Mouse (Mus musculus) layer of hippocampus, postnatal 14 days (tissue): ENCODE results near the gene Cmpk1. TPM values are rescaled to one million over a fixed set of nuclear protein-coding genes. Genes with fewer than 3 reads are reported as not detected.
"Not testable (repeated sequence)": the region's sequence is repeated elsewhere in the genome, so short reads cannot be mapped to it uniquely, and the experiment has no call there.

Source experiments
- DNase-seq, 2 experiments: peaks; one replicate each; pipeline ENCODE4 v3.0.0; 2021 to 2022; ENCODE audit warnings: low spot score in 2 of 2, mixed read lengths in 1 of 2
- long read RNA-seq, 2 experiments: library from polyadenylated mRNA; stranded (forward); transcript quantifications; one replicate each; pipeline ENCODE4 v2.0.0; 2021
- total RNA-seq, 2 experiments: library from RNA; stranded (reverse); gene quantifications; 2 replicates each; pipeline ENCODE4 v1.2.3; 2021

Cmpk1 gene
- total RNA-seq = 100 to 1,000 TPM; 101 to 104 TPM
- long read RNA-seq, experiment 1, transcript Cmpk1-201 (6 exons, 3,170 nt) = major isoform, 172 of 180 reads
- long read RNA-seq, experiment 1, partial matches to known transcripts = 2 of 180 reads
- long read RNA-seq, experiment 1, other reads (novel, unspliced or antisense) = 6 of 180 reads
- long read RNA-seq, experiment 2, transcript Cmpk1-201 (6 exons, 3,170 nt) = major isoform, 207 of 216 reads
- long read RNA-seq, experiment 2, partial matches to known transcripts = 2 of 216 reads
- long read RNA-seq, experiment 2, other reads (novel, unspliced or antisense) = 7 of 216 reads

DNA sequence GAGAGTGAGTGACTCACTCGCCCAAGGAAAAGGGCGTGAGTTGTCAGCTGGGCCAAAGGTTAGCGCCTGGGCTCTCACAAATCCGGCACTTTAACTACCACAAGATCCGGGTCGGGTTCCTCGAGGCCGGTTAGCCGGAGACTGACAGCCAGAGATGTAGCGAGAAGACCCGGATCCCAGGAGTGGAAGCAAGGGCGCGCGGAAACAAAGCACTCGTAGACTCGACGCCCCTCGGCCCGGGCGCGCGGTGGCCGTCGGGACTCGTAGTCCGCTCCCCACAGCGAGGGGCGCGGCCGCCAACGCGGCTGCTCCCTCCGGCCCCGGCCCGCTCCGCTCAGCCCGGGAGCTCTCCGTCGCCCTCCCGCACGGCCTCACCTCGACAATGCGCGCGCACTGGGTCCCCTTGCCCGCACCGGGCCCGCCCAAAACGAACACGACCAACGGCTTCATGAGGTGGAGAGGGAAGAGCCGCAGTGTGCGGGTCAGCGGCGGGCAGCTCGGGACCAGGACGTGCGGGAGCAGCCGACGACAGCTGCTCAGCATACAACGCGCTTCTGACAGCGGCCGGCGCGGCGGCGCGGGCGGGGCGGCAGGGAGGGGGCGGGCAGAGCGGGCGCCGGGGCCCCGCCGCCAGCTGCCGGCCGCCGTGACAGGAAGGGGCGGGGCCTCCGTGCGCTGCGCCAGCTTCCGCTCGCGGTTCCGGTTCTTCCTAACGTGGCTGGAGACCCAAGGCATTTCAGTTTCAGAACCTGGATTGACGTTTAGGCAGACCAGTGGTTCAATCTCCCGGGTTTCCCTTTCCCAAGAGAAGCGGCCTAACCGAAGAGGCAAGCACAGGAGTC, at the start of gene Cmpk1:
TSS of gene Cmpk1 (minus strand) at position 651 of the 842 bp plus-strand sequence.
- DNase-seq = peak; percentile 81 to 85

DNA sequence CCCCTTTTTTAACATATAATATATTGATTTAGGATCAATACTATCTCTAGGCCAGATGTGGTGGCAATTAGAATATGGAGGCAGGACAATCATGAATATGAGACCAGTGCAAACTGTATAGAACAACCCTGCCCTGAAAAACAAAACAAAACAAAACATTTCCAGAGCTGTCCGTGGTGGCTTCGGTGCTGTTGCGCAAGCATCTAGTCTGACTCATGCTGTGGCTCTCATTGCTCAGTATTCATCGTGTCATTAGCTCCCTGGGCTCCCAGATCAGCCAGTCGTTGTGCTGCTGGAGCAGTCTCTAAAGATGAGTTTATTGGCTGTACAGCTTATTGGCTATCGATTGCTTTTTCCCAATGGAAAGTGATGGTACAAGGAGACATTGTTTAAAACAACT, 48.0 kb upstream of the Cmpk1 start:
- DNase-seq = no peak

DNA sequence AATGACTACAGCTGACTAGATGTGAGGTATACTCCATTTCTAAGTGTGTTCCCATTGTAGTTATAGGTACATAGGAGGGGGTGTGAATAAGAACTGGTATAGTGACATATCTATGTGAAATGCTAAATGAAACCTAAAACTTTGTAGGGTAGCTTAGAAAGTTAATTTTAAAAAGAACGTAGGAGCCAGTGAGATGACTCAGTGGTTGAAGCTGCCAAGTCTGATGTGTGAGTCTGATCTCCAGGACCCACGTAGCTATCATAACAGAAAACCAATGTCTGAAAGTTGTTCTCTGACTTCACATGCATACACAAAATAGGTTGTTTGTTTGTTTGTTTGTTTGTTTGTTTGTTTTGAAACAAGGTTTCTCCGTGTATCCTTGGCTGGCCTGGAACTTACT, 33.0 kb upstream of the Cmpk1 start:
- no peak for DNase-seq

DNA sequence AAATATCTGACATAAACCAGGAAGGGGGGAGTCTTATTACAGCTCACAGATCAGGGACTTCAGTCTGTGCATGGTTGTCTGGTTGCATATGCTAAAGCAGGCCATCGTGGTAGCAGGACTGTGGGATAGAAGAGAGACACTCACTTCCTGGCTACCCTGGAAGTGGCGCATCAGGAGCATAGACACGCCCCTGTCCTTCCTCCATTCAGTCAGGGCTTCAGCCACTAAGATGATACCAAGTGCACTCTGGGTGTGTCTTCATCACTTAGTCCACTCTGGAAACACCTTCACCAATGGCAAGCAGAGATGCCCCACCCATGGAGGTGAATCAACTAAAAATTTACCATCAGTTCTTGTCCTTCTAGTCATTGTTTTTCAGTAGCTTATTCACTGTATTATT, 27.2 kb upstream of the Cmpk1 start:
- DNase-seq = no peak

DNA sequence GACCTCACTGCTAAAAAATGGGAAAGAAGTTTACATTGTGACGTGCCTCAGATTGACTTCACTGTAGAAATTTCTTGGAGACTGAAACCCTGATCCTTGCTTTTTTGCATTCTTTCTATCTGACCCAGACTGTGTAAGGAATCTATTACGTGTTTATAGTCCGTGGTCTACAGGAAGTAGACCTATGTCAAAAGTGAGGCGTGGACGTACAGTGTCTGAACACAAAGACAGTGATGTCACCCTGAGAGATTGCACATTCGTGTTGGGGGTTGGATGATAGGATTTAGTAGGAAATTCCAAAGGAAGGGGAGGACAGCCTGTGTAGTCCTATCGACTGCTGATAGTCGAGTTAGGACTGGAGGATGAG, 13.4 kb upstream of the Cmpk1 start:
- DNase-seq = no peak

DNA sequence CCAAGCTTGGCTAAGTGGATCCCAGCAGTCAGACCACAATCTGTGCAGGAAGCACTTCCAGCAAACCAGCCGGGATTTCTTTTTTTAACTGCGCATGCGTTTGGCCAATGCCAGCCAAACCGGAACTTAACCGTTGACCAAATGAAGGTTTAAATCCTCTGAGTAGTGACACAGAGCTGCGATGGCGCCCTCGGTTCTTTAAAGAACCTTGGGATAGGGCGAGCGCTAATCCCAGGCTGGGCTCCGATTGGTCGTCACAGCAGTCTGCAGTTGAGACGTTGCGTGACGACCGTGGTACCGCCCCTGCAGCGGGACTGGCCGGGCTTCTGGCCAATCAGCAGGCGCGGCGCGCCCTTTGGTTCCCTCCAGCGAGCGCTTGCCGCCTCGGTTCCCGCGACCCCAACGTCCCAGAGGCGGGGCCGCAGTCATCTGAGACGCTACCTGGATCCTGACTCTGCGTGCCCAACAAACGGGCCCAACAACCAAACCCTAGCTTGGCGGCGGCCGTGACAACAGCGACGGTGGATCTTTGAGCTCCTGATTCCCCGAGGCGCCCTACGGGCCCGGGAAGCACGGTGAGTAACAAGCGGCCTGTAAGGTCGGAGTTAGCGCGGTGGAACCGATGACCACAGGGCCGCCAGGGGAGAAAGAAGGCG, 12.9 kb upstream of the Cmpk1 start, which contains the start of gene Stil:
TSS of gene Stil (plus strand) at position 387 of the 656 bp plus-strand sequence.
- DNase-seq = peak; percentile 93 to 97

DNA sequence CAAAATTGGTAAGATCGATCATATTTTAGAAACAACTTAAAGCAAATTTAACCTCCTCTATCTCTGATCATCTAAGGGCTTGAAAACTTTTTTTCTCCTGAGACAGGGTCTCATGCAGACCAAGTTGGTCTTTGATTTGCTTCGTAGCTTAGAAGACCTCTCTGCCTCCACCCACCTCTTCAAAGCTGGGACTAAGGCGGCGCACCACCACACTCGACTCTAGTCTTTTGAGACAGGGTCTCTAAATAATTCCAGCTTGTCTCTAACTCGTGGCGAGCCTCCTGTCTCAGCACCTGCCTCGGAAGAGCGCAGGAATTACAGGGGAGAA, 12.4 kb upstream of the Cmpk1 start:
- DNase-seq = no peak

DNA sequence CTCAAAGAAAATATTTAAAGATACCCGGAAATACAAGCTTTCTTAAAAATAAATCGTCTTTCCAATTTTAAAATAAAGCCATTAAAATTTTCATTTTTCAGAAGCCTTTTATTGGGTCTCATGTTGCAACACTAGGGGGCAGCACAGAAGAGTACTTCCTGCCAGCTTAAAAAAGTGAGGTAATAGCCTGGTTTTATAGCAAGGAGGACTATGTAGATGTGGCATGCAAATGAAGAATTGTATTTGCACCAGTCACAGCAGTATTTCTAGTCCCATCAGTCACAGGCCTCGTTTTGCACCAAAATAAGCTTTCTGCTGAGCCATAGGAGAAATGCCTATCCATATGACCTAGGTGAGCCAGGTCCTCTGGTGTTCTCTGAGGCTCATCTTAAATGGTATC, 10.0 kb upstream of the Cmpk1 start:
- DNase-seq = peak in 1 of 2 experiments; percentile 21

DNA sequence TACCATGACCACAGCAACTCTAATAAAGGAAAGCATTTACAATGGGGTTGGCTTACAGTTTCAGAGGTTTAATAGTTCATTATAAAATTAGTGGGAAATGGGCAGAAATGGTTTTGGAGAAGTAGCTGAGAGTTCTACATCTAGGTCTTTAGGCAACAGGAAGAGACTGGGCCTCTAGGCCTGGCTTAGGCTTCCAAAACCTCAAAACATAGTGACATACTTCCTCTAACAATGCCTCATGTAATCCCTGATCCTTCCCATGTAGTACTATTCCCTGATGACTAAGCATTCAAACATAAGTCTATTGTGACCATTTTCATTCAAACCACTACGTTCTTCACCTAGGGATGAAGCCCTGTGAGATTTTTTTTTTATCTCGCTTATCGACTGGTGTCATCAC, 7.2 kb upstream of the Cmpk1 start:
- no peak for DNase-seq

DNA sequence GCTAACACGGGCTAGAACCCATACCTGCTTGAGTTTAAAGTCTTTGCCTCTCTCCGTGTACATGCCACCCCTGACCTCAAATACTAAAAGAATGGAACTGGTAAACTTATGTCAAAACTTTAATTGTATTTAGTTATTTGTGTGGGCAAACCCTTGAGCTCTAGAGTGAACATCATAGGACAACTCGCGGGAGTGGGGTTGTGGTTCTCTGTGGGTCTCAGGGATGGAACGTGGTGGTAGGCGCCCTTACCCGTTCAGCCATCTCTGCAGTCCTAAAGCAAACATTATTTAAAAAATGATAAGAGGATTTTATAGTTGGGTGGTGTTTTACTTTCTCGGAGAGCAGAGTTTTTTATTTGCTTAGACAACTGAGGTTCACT, 840 bp downstream of the Cmpk1 start:
- no peak for DNase-seq

DNA sequence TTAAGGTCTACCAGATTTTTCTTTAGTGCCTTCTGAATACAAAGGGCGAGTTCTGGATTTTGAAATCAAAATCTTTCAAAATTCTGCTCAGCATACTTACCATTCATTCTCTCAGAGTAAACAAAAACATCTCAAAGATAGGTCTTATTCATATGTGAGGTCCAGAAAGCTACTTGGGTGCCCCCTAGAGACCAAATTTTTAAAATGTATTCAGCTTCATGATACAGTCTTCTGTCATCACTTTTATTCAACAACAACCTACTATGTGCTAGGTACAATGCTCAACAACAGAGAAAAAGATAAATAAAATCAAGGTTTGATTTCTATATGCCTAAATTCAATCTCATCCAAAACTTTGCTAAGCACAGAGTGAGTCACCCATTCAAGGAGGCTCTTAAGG, 4.0 kb downstream of the Cmpk1 start:
- no peak for DNase-seq

DNA sequence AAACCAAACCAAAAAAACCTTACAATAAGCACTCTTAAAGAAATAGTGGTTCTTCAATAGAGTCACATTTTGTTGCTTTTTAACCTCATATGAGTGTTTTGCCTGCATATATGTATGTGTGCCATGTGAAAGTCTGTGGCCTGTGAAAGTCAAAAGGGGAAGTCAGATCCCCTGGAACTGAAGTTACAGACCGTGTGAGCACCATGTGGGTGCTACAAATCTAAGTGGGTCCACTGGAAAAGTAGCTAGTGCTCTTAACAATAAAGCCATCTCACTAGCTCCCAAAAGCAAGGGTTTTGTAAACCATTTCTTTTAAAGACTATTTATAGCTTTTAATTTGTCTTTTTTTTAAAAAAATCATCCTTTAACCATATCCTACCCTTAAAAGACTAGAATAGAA, 4.4 kb downstream of the Cmpk1 start:
- no peak for DNase-seq

DNA sequence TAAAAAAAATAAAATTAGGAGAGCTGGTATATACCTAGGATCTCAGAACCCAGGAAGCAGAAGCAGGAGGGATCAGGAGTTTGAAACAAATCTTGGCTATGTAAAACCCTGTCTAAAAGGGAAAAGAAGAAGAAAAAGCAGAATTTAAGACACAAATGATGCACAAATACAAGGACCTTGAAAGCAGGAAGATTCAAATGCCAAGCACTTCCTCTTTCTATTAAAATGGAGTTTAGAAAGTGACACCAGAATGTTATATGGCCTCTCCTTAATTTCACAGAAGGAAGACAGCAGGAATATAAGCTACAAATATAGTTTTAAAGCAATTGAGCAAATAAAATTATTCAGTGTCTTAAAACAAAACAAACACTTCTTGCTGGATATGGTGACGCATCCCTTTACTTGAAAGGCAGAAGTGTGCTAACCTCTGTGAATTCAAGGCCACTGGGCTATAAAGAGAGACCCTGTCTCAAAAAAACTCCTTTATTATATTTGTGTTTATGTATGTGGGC, 13.8 kb downstream of the Cmpk1 start:
- no peak for DNase-seq

DNA sequence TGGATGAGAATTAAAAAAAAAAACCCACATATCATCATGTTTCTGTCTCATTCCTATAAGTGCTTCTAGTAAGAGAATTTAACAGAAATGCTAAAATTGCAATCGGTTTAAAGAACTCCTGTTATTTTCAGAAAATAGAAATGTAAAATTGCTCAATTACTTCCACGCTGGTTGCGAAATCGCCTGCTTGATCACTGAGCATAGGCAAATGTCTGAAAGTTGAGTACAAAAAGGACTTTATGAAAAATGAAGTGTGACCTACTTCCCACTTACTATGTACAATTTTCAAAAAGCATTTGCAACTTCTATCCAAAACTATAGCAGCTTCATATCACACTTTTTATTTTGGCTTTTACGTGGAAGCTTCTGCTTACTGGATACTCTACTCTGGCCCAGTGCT, 16.3 kb downstream of the Cmpk1 start:
- no peak for DNase-seq

DNA sequence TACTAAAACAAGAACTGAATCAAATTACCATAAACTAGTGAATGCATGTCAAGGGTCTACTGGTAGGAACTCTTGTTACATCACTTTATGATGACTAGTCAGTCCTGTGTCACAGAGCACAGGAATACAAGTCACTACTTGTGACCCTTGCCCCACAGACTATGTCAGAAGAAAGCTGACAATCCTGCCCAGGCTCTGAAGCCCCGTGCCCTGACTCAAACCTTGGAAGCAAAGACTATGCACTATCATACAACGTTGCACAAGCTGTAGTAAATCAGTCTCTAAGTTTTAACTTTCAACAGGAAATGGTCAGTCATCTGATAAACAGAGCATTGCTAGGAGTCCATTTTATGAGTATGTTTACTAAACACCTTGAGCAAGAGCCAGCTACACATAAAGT, 26.2 kb downstream of the Cmpk1 start:
- DNase-seq = not testable (repeated sequence)

DNA sequence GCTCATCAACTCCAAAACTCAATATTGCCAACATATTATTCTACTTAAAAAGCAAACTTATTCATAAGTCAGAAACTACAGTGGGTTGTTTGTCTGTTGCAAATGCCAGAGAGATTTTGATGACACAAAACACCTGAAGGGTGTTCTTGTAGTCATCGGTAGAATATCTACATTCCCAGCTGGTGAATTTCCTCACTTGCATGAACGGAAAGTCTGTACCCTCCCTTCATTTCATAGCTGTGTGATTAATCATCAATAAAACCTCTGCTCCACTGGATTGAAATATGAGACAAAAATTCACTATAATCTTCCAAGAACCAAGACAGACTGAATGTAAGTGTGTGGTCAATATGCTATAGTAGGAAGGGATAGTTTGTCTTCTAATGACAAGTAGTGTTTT, 27.5 kb downstream of the Cmpk1 start:
- no peak for DNase-seq

DNA sequence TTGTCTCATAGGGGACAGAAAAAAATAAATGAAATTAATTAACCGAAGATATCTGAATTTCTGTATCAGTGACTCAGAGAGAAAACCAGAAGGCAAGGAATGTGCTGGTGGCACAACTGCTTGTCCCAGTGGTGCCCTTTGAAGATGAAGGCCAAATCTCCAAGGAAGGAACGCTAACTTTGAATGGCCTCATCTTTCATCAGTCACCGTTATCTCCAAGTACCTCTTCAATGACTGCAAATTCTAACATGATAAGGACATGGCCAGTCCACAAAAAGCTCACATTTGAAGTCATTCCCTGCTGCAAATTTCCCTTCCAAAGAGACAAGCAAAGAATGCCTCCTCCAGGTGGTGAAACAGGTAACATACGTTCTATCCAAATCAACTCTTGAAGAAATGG, 28.3 kb downstream of the Cmpk1 start:
- no peak for DNase-seq

DNA sequence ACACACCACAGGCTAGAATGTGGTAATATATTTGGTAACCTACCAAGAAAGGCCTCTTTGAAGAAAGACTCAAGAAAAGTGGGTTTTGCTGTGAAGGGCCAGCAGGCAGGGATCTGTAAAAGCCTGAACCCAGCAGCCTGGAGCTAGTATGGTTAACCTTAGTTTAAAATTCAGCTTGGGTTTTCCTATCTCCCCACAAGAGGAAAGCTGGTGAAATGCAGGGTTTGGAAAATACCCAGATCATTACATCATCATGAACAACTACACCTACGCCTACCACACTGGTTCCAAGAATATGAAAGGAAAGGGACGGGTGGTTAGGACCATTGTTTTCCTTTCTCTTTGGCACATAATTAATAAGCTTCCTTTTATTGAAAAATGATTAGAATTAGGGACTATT, 28.8 kb downstream of the Cmpk1 start:
- DNase-seq = peak in 1 of 2 experiments; percentile 57

DNA sequence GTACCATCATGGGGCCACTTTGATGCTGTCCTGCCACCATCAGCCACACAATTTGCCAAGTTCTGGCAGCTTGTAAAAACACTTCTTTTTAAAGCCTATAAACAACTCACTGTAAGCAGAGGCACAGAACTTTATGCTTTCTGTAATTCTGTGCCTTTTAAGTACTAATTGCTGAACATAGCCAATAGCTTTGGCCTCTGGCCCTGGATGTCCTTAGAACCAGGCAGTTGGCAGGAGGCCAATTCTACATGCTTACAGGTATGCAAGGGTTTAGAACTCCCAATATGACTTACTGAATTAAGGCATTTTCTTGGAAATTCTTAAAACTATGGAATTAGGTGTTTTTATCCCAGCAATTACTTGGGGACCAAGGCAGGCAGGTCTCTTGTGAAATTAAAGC, 29.6 kb downstream of the Cmpk1 start:
- DNase-seq = no peak

DNA sequence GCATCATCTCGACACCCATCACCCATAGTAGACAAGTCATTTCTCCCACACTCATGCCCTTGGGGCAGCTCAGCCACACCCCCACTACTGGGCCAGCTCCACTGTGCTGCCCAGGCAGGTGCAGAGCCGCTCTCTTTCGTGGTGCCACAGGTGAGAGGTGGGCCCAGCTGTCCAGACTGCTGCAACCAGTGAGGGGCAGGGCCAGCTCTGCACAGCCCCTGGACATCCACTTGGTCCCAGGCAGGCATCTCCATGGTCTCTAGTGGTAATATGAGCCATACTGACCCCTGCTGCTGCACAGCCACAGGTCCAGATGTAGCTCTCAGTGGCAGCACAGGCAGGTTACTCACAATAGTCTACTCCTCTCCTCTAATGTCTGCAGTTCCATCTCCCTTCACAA, 33.9 kb downstream of the Cmpk1 start:
- no peak for DNase-seq

DNA sequence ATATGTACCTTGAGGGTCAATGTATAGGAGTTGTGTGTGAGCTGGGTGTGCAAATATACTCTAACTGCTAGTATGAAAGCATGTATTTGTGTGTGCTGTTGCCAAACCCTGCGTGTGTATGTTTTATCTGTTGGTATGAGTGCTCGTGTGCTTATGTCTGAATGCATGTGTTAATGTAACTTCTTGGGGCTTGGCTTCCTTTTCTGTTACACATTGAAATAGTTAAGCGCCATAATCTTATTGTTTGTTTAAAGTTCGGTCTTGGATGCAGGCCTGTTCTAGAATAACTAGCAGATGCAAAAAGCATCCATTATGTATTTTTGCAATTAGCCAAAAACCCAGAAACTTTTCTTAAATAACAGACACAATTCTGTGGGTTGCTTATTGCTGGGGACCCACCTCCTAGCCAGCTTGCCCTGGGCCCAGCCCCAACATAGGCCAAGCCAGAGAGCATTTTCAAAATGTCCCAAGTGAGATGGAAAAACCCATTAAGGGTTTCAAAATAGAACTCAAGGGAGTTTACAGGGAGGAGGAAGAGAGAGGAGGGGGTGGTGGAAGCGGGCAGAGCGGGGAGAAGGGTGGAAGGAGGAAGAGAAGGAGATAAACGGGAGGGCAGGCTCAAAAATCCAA, 39.1 kb downstream of the Cmpk1 start:
- DNase-seq = no peak

DNA sequence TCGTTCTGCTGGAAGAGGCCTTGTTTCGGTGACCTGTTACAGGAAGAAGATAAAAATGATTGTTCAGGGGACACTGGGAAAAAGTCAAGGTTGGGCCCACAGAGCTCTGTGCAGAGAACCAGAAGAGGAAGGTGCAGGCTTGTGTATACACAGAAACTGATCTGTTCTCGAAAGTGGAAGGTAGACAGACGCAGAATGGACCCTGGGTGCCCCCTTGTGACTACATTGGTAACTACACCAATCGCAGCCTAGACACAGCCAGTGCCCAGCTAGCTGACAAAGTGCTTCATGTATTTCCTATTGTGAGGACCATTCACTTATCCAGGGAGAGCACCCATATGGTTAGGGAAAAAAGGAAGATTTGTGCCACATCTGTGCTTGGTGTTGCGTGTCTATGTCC, 39.6 kb downstream of the Cmpk1 start:
- DNase-seq = peak; percentile 86 to 92
